Mouse (Mus musculus) thymus, postnatal 0 days (tissue): ENCODE results near the gene Myoz2. TPM values are rescaled to one million over a fixed set of nuclear protein-coding genes. Genes with fewer than 3 reads are reported as not detected.

Experiments used
- DNase-seq: peaks from one replicate; pipeline ENCODE4 v3.0.0-alpha.2; 2015; ENCODE audit warnings: low spot score
- polyA plus RNA-seq: library from polyadenylated mRNA; unstranded; fragments of >200 nt; fragmentation: Nextera tagmentation; extraction: Ambion mirVana; gene quantifications from 2 replicates; pipeline ENCODE4 v1.2.1, GENCODE M21; 2015

Gene Myoz2
- 0.28 TPM in 1 of 2 replicates, not detected in the other for polyA plus RNA-seq

- no peak for DNase-seq
Observed at GRCm38 (mm10) chr3:123034752-123035151, at the start of gene Myoz2. Myoz2 (minus strand) TSS chr3:123035015.

GRCm38 (mm10) chr3:123081665-123082064 lies 46.9 kb upstream of the Myoz2 start:
- no peak for DNase-seq

- DNase-seq, result no peak
Observed at GRCm38 (mm10) chr3:123080943-123081342, 46.1 kb upstream of the Myoz2 start.

- DNase-seq, result no peak
Observed at GRCm38 (mm10) chr3:123080017-123080725, 45.4 kb upstream of the Myoz2 start.

GRCm38 (mm10) chr3:123075759-123076158 lies 40.9 kb upstream of the Myoz2 start:
- DNase-seq, result no peak

GRCm38 (mm10) chr3:123075034-123075433 lies 40.2 kb upstream of the Myoz2 start:
- DNase-seq, result no peak

- DNase-seq, result no peak
Observed at GRCm38 (mm10) chr3:123073351-123073750, 38.5 kb upstream of the Myoz2 start.

- no peak for DNase-seq
Observed at GRCm38 (mm10) chr3:123072472-123072871, 37.7 kb upstream of the Myoz2 start.

GRCm38 (mm10) chr3:123070996-123071395 lies 36.2 kb upstream of the Myoz2 start:
- DNase-seq, result no peak

- no peak for DNase-seq
Observed at GRCm38 (mm10) chr3:123066836-123067235, 32.0 kb upstream of the Myoz2 start.

- no peak for DNase-seq
Observed at GRCm38 (mm10) chr3:123065466-123065865, 30.7 kb upstream of the Myoz2 start.

GRCm38 (mm10) chr3:123064186-123064585 lies 29.4 kb upstream of the Myoz2 start:
- DNase-seq, result no peak

- no peak for DNase-seq
Observed at GRCm38 (mm10) chr3:123061931-123062330, 27.1 kb upstream of the Myoz2 start.

- no peak for DNase-seq
Observed at GRCm38 (mm10) chr3:123058832-123059231, 24.0 kb upstream of the Myoz2 start.

- DNase-seq, result no peak
Observed at GRCm38 (mm10) chr3:123054178-123054577, 19.4 kb upstream of the Myoz2 start.

GRCm38 (mm10) chr3:123053192-123053938 lies 18.6 kb upstream of the Myoz2 start:
- DNase-seq, result no peak

- DNase-seq, result no peak
Observed at GRCm38 (mm10) chr3:123042308-123042707, 7.5 kb upstream of the Myoz2 start.

- no peak for DNase-seq
Observed at GRCm38 (mm10) chr3:123033804-123034203, 1.0 kb downstream of the Myoz2 start.

- no peak for DNase-seq
Observed at GRCm38 (mm10) chr3:123025634-123026033, 9.2 kb downstream of the Myoz2 start.

GRCm38 (mm10) chr3:123024496-123025234 lies 10.2 kb downstream of the Myoz2 start:
- DNase-seq, result no peak

- no peak for DNase-seq
Observed at GRCm38 (mm10) chr3:123018792-123019191, 16.0 kb downstream of the Myoz2 start.

- no peak for DNase-seq
Observed at GRCm38 (mm10) chr3:123013476-123013875, 21.3 kb downstream of the Myoz2 start.
